Mouse (Mus musculus) heart, adult 2 months (tissue): ENCODE data around the gene Tnrc6a.

ENCODE experiments used
- CTCF ChIP-seq: fragments of 200-600 bp; IDR thresholded peaks from 2 replicates; pipeline ENCODE4 v1.8.1; 2022; ENCODE audit warnings: antibody characterized with exemption, mild to moderate bottlenecking, moderate library complexity
- POLR2A ChIP-seq: fragments of 200-500 bp; IDR thresholded peaks from 2 replicates; pipeline ENCODE4 v1.6.1; 2011; ENCODE audit warnings: mild to moderate bottlenecking, low read depth, low read length, control low read depth; ENCODE audit not compliant: insufficient read depth

- TF ChIP-seq CTCF (no peak), POLR2A (no peak)
Observed at GRCm38 (mm10) chr7:123199151-123199550, 75.5 kb downstream of the Tnrc6a start.
